Mouse (Mus musculus) stomach, postnatal 0 days (tissue): ENCODE data around the gene Vps11. TPM values are rescaled to one million over a fixed set of nuclear protein-coding genes. Genes with fewer than 3 reads are reported as not detected.
A peak's percentile ranks its signal among the peaks of the same experiment; 100 is the strongest.

Source experiments
- ATAC-seq: fragments of 200-750 bp; cut with Nextera tagmentation; 2 replicates; pipeline ENCODE4 v1.8.0; 2017; ENCODE audit not compliant: low FRiP score, low TSS enrichment
- DNase-seq: peaks from one replicate; pipeline ENCODE4 v3.0.0-alpha.2; 2016; ENCODE audit warnings: low spot score
- H3K27ac ChIP-seq: fragments of 300-500 bp; sonication (generic); replicated peaks from 2 replicates; pipeline ENCODE4 v1.5.1; 2014; ENCODE audit warnings: mild to moderate bottlenecking, control low read depth
- H3K27me3 ChIP-seq: fragments of 300-500 bp; sonication (generic); 2 replicates; pipeline ENCODE4 v1.6.1; 2014; ENCODE audit warnings: low read length; ENCODE audit not compliant: control insufficient read depth, insufficient read depth
- H3K36me3 ChIP-seq: fragments of 300-500 bp; sonication (generic); 2 replicates; pipeline ENCODE4 v1.6.1; 2014; ENCODE audit warnings: low read length, mixed read lengths; ENCODE audit not compliant: control insufficient read depth, insufficient read depth
- H3K4me1 ChIP-seq: fragments of 300-500 bp; sonication (generic); replicated peaks from 2 replicates; pipeline ENCODE4 v1.6.1; 2014; ENCODE audit warnings: antibody characterized with exemption; ENCODE audit not compliant: control insufficient read depth, insufficient read depth
- H3K4me2 ChIP-seq: fragments of 300-500 bp; sonication (generic); replicated peaks from 2 replicates; pipeline ENCODE4 v1.6.1; 2014; ENCODE audit warnings: low read depth, mild to moderate bottlenecking, control low read depth, moderate library complexity
- H3K4me3 ChIP-seq: fragments of 300-500 bp; sonication (generic); 2 replicates; pipeline ENCODE4 v1.5.1; 2014; ENCODE audit warnings: low read depth, low read length, control low read depth
- H3K9ac ChIP-seq: fragments of 300-500 bp; sonication (generic); 2 replicates; pipeline ENCODE4 v1.6.1; 2014; ENCODE audit warnings: mild to moderate bottlenecking, low read length, control low read depth, mixed read lengths
- H3K9me3 ChIP-seq: fragments of 300-500 bp; sonication (generic); 2 replicates; pipeline ENCODE4 v1.6.1; 2016; ENCODE audit warnings: low read length; ENCODE audit not compliant: control insufficient read depth
- CTCF ChIP-seq: IDR thresholded peaks from 2 replicates; pipeline ENCODE4 v1.5.1; 2016; ENCODE audit warnings: antibody characterized with exemption, low read depth, mild to moderate bottlenecking, moderate library complexity
- EP300 ChIP-seq: optimal IDR thresholded peaks from 2 replicates; pipeline ENCODE3; 2016; ENCODE audit warnings: antibody characterized with exemption
- WGBS: fragments of 180-500 bp; shearing (Covaris S2); extraction: QIAGEN DNeasy Blood & Tissue Kit; methylation state at CpG from one replicate; pipeline ENCODE4 v1.1.7; 2014; 5-methylcytosine and 5-hydroxymethylcytosine counted together
- polyA plus RNA-seq: library from polyadenylated mRNA; unstranded; fragments of >200 nt; fragmentation: Nextera tagmentation; extraction: Ambion mirVana; gene quantifications from 2 replicates; pipeline ENCODE4 v1.2.1, GENCODE M21; 2015

Gene Vps11
- polyA plus RNA-seq, 1 experiment from 2014 or later = 15.8 TPM

DNA sequence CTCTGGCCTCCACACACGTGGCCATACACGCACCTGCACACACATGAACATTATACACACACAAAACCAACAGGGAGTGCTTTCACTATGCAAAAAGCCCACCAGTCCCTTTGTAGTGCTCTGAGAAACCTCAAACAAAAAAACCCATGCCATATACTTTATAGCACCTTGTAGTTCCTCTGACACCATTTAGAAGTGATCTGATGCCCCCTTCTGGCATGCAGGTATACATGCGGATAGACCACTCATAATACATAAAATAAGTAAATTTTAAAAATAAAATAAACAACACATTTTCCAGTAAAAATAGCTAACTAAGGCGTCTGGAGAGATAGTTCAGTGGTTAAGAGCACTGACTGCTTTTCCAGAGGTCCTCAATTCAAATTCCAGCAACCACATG lies 4.3 kb downstream of the Vps11 start:
- no peak for ATAC-seq
- Histone ChIP-seq H3K4me1 (no peaks in the 10 kb centered on the region), H3K9me3 (no peaks in the 10 kb centered on the region), H3K27ac (no peak overlapping the region), H3K4me3 (no peak overlapping the region), H3K36me3 (peaks cover 45% of the 10 kb centered on the region), H3K27me3 (no peaks in the 10 kb centered on the region), H3K9ac (no peak overlapping the region), H3K4me2 (no peak overlapping the region)
- DNase-seq = no peak
- TF ChIP-seq EP300 (no peak), CTCF (peak; percentile 72)
- WGBS = 69% methylated on average over 4 of the region's 4 CpGs

- H3K4me3 ChIP-seq = no peak overlapping the region
- no peak overlapping the region for H3K4me2 ChIP-seq
- peaks cover 51% of the 10 kb centered on the region for H3K36me3 ChIP-seq
- H3K4me1 ChIP-seq = no peaks in the 10 kb centered on the region
- no peak for DNase-seq
- 93% methylated on average over 6 of the region's 6 CpGs for WGBS
- H3K9ac ChIP-seq = no peak overlapping the region
- no peak overlapping the region for H3K27ac ChIP-seq
- ATAC-seq = no peak
- H3K9me3 ChIP-seq = no peaks in the 10 kb centered on the region
- no peak for TF ChIP-seq CTCF
- TF ChIP-seq EP300 = no peak
- H3K27me3 ChIP-seq = no peaks in the 10 kb centered on the region
Measured at GRCm38 (mm10) chr9:44353142-44353541, 8.3 kb downstream of the Vps11 start.

GRCm38 (mm10) chr9:44352337-44352736 lies 9.1 kb downstream of the Vps11 start:
- WGBS = 85% methylated on average over 10 of the region's 10 CpGs

GRCm38 (mm10) chr9:44351396-44351795 lies 10.1 kb downstream of the Vps11 start:
- Histone ChIP-seq H3K9ac (no peak overlapping the region), H3K36me3 (peaks cover 46% of the 10 kb centered on the region), H3K4me1 (no peaks in the 10 kb centered on the region), H3K4me2 (no peak overlapping the region), H3K27ac (no peak overlapping the region), H3K27me3 (no peaks in the 10 kb centered on the region), H3K9me3 (no peaks in the 10 kb centered on the region), H3K4me3 (no peak overlapping the region)
- TF ChIP-seq CTCF (no peak), EP300 (no peak)
- ATAC-seq = no peak
- WGBS = 94% methylated on average over 4 of the region's 4 CpGs
- no peak for DNase-seq

More at GRCm38 (mm10) chr9:44352337-44352736, 9.1 kb downstream of the Vps11 start:
- H3K27me3 ChIP-seq = no peaks in the 10 kb centered on the region
- DNase-seq = no peak
- TF ChIP-seq CTCF (no peak), EP300 (no peak)
- H3K36me3 ChIP-seq = peaks cover 51% of the 10 kb centered on the region
- no peaks in the 10 kb centered on the region for H3K9me3 ChIP-seq
- no peaks in the 10 kb centered on the region for H3K4me1 ChIP-seq
- H3K27ac ChIP-seq = no peak overlapping the region
- H3K4me2 ChIP-seq = no peak overlapping the region
- H3K4me3 ChIP-seq = no peak overlapping the region
- ATAC-seq = no peak
- H3K9ac ChIP-seq = no peak overlapping the region

GRCm38 (mm10) chr9:44348546-44348945 lies 12.9 kb downstream of the Vps11 start:
- Histone ChIP-seq H3K4me3 (no peak overlapping the region), H3K4me1 (no peaks in the 10 kb centered on the region), H3K27ac (no peak overlapping the region), H3K4me2 (no peak overlapping the region), H3K36me3 (peaks cover 25% of the 10 kb centered on the region), H3K27me3 (no peaks in the 10 kb centered on the region), H3K9me3 (no peaks in the 10 kb centered on the region), H3K9ac (no peak overlapping the region)
- 94% methylated on average over 4 of the region's 4 CpGs for WGBS
- TF ChIP-seq CTCF (peak; percentile 40; the same call in 1 of the 2 replicates), EP300 (no peak)
- ATAC-seq (no peak), DNase-seq (no peak)

GRCm38 (mm10) chr9:44347621-44348020 lies 13.8 kb downstream of the Vps11 start:
- ATAC-seq = no peak
- no peak overlapping the region for H3K9ac ChIP-seq
- H3K4me3 ChIP-seq = no peak overlapping the region
- TF ChIP-seq EP300 = no peak
- no peak for TF ChIP-seq CTCF
- 81% methylated on average over 4 of the region's 4 CpGs for WGBS
- DNase-seq = no peak
- no peak overlapping the region for H3K4me2 ChIP-seq
- no peaks in the 10 kb centered on the region for H3K9me3 ChIP-seq
- H3K4me1 ChIP-seq = no peaks in the 10 kb centered on the region
- H3K27me3 ChIP-seq = no peaks in the 10 kb centered on the region
- peaks cover 19% of the 10 kb centered on the region for H3K36me3 ChIP-seq
- H3K27ac ChIP-seq = no peak overlapping the region
